Mouse (Mus musculus) stomach, postnatal 0 days (tissue): ENCODE measurements around the gene Tmem248. TPM values are rescaled to one million over a fixed set of nuclear protein-coding genes. Genes with fewer than 3 reads are reported as not detected.

Experiments
- ATAC-seq: fragments of 200-750 bp; cut with Nextera tagmentation; 2 replicates; pipeline ENCODE4 v1.8.0; 2017; ENCODE audit not compliant: low FRiP score, low TSS enrichment
- DNase-seq: peaks from one replicate; pipeline ENCODE4 v3.0.0-alpha.2; 2016; ENCODE audit warnings: low spot score
- H3K27ac ChIP-seq: fragments of 300-500 bp; sonication (generic); replicated peaks from 2 replicates; pipeline ENCODE4 v1.5.1; 2014; ENCODE audit warnings: mild to moderate bottlenecking, control low read depth
- H3K27me3 ChIP-seq: fragments of 300-500 bp; sonication (generic); 2 replicates; pipeline ENCODE4 v1.6.1; 2014; ENCODE audit warnings: low read length; ENCODE audit not compliant: control insufficient read depth, insufficient read depth
- H3K36me3 ChIP-seq: fragments of 300-500 bp; sonication (generic); 2 replicates; pipeline ENCODE4 v1.6.1; 2014; ENCODE audit warnings: low read length, mixed read lengths; ENCODE audit not compliant: control insufficient read depth, insufficient read depth
- H3K4me1 ChIP-seq: fragments of 300-500 bp; sonication (generic); replicated peaks from 2 replicates; pipeline ENCODE4 v1.6.1; 2014; ENCODE audit warnings: antibody characterized with exemption; ENCODE audit not compliant: control insufficient read depth, insufficient read depth
- H3K4me2 ChIP-seq: fragments of 300-500 bp; sonication (generic); replicated peaks from 2 replicates; pipeline ENCODE4 v1.6.1; 2014; ENCODE audit warnings: low read depth, mild to moderate bottlenecking, control low read depth, moderate library complexity
- H3K4me3 ChIP-seq: fragments of 300-500 bp; sonication (generic); 2 replicates; pipeline ENCODE4 v1.5.1; 2014; ENCODE audit warnings: low read depth, low read length, control low read depth
- H3K9ac ChIP-seq: fragments of 300-500 bp; sonication (generic); 2 replicates; pipeline ENCODE4 v1.6.1; 2014; ENCODE audit warnings: mild to moderate bottlenecking, low read length, control low read depth, mixed read lengths
- H3K9me3 ChIP-seq: fragments of 300-500 bp; sonication (generic); 2 replicates; pipeline ENCODE4 v1.6.1; 2016; ENCODE audit warnings: low read length; ENCODE audit not compliant: control insufficient read depth
- CTCF ChIP-seq: IDR thresholded peaks from 2 replicates; pipeline ENCODE4 v1.5.1; 2016; ENCODE audit warnings: antibody characterized with exemption, low read depth, mild to moderate bottlenecking, moderate library complexity
- EP300 ChIP-seq: optimal IDR thresholded peaks from 2 replicates; pipeline ENCODE3; 2016; ENCODE audit warnings: antibody characterized with exemption
- WGBS: fragments of 180-500 bp; shearing (Covaris S2); extraction: QIAGEN DNeasy Blood & Tissue Kit; methylation state at CpG from one replicate; pipeline ENCODE4 v1.1.7; 2014; 5-methylcytosine and 5-hydroxymethylcytosine counted together
- polyA plus RNA-seq: library from polyadenylated mRNA; unstranded; fragments of >200 nt; fragmentation: Nextera tagmentation; extraction: Ambion mirVana; gene quantifications from 2 replicates; pipeline ENCODE4 v1.2.1, GENCODE M21; 2015

The Tmem248 gene
- polyA plus RNA-seq, 1 experiment from 2014 or later = 33.2 TPM

- DNase-seq = no peak
- no peak for ATAC-seq
- Histone ChIP-seq H3K9ac (no peak overlapping the region), H3K27me3 (no peaks in the 10 kb centered on the region), H3K4me2 (no peak overlapping the region), H3K4me1 (no peaks in the 10 kb centered on the region), H3K36me3 (peaks cover 10% of the 10 kb centered on the region), H3K4me3 (no peak overlapping the region), H3K27ac (no peak overlapping the region), H3K9me3 (no peaks in the 10 kb centered on the region)
- TF ChIP-seq CTCF (no peak), EP300 (no peak)
- 77% methylated on average over 7 of the region's 7 CpGs for WGBS
Observed at GRCm38 (mm10) chr5:130278011-130278472, 61.2 kb downstream of the Tmem248 start.

DNA sequence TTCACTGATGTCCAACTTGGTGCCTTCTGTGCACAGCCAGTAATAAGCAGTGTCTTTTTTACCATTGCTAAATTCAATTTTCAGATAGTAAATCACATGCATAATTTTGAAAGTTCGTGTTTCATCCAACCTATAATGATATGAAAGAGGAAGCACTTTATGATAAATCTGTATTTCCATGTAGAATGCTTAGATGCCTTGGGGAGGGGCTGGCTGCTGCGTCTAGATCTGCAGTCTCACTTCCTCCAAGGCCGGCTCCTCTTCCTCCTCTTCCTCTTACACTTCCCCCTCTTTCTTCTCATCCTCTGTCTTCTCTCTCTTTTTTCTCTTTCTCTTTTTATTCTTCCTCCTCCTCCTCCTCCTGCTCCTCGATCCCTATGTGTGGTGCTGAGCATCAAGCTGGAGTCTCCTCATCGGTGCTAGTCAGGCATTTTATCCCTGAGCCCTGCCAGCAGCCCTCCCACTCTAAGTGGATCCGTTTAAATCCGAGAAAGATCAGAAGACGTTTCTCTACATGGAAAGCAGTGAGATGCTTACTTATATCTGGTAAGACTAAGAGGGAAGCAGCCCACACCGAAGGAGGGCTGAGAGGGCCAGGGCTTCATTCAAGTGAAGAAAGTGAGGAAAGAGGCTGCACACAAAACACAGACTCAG, 66.3 kb downstream of the Tmem248 start:
- H3K27me3 ChIP-seq = no peaks in the 10 kb centered on the region
- no peak overlapping the region for H3K27ac ChIP-seq
- WGBS = 95% methylated on average over 9 of the region's 9 CpGs
- no peaks in the 10 kb centered on the region for H3K9me3 ChIP-seq
- no peak for ATAC-seq
- no peak for TF ChIP-seq EP300
- no peak for TF ChIP-seq CTCF
- H3K9ac ChIP-seq = no peak overlapping the region
- no peak for DNase-seq
- H3K4me3 ChIP-seq = no peak overlapping the region
- H3K4me2 ChIP-seq = no peak overlapping the region
- peaks cover 17% of the 10 kb centered on the region for H3K36me3 ChIP-seq
- no peaks in the 10 kb centered on the region for H3K4me1 ChIP-seq

DNA sequence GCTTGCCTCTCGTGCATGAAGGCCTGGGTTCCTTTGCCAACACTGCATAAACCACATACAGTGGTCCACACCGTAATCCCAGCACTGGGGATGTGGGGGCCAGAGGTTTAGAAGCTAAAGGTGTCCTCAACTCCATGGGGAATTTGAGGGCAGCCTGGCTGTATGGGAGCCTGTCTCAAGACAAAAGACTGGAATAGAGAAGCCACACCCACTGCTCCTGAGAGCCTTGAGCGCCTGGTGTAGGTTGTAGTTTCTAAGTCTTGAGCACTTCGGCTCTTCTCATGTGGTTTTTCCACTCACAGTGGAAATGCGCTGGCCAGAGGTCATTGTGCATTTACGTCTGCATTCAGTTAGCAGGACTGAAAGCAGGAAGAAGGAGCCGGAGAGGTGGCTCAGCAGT, 71.2 kb downstream of the Tmem248 start:
- TF ChIP-seq EP300 (no peak), CTCF (no peak)
- Histone ChIP-seq H3K4me2 (no peak overlapping the region), H3K9ac (no peak overlapping the region), H3K36me3 (peaks cover 9% of the 10 kb centered on the region; the same call in 1 of the 2 replicates), H3K27me3 (no peaks in the 10 kb centered on the region), H3K4me3 (no peak overlapping the region), H3K4me1 (no peaks in the 10 kb centered on the region), H3K9me3 (no peaks in the 10 kb centered on the region), H3K27ac (no peak overlapping the region)
- ATAC-seq (no peak), DNase-seq (no peak)
- WGBS = 92% methylated on average over 7 of the region's 7 CpGs

DNA sequence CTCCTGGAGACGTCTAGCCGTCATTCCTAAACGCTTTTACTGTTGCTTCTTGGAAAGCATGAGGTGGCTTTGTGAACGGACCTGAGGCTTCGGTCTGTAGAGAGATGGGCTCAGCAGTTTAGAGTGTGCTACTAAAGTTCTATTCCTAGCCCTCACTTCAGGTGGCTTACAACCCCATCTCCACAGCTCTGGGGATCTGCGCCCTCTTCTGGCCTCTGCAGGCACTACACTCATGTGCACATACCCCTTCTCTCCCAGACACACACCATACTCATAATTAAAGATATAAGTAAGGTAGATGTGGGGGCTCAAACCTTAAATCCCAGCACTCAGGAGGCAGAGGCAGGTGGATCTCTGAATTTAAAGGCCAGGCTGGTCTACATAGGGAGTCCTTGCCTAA, 73.4 kb downstream of the Tmem248 start:
- no peak overlapping the region for H3K27ac ChIP-seq
- 98% methylated on average over 6 of the region's 6 CpGs for WGBS
- peaks cover 3% of the 10 kb centered on the region; the same call in 1 of the 2 replicates for H3K36me3 ChIP-seq
- H3K27me3 ChIP-seq = no peaks in the 10 kb centered on the region
- no peaks in the 10 kb centered on the region for H3K4me1 ChIP-seq
- H3K4me2 ChIP-seq = no peak overlapping the region
- no peak for TF ChIP-seq EP300
- TF ChIP-seq CTCF = peak; percentile 24
- H3K9me3 ChIP-seq = no peaks in the 10 kb centered on the region
- H3K4me3 ChIP-seq = no peak overlapping the region
- no peak overlapping the region for H3K9ac ChIP-seq
- ATAC-seq (no peak), DNase-seq (no peak)

DNA sequence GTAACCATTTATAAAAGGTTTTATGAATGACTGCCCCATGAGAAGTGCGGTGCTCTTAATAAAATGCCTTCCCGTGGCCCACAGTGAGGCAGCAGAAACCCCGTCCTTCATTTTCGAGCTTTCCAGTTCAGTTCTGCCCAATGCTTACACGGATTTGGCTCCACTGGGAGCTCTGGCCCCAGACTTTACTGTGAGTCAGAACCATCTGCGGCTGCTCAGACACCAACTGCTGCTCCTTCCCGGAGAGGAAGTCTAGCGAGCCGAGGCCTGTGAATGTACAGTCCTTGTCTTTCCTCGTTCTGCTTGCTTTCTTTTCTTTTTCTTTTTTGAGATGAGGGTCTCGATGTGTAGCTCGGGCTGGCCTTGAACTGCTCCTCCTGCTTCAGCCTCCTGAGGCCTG, 73.9 kb downstream of the Tmem248 start:
- TF ChIP-seq EP300 (no peak), CTCF (no peak)

GRCm38 (mm10) chr5:130292976-130293375, 76.1 kb downstream of the Tmem248 start:
- DNase-seq = no peak
- Histone ChIP-seq H3K9me3 (no peaks in the 10 kb centered on the region), H3K9ac (no peak overlapping the region), H3K4me3 (no peak overlapping the region), H3K4me1 (no peaks in the 10 kb centered on the region), H3K4me2 (no peak overlapping the region), H3K27me3 (no peaks in the 10 kb centered on the region), H3K36me3 (peaks cover 3% of the 10 kb centered on the region), H3K27ac (no peak overlapping the region)
- ATAC-seq = no peak
- TF ChIP-seq CTCF (no peak), EP300 (no peak)
- WGBS = 84% methylated on average over 4 of the region's 4 CpGs

More for the DNA sequence above, 73.9 kb downstream of the Tmem248 start:
- DNase-seq = no peak
- Histone ChIP-seq H3K9me3 (no peaks in the 10 kb centered on the region), H3K4me1 (no peaks in the 10 kb centered on the region), H3K9ac (no peak overlapping the region), H3K4me3 (no peak overlapping the region), H3K27ac (no peak overlapping the region), H3K36me3 (peaks cover 3% of the 10 kb centered on the region; the same call in 1 of the 2 replicates), H3K4me2 (no peak overlapping the region), H3K27me3 (no peaks in the 10 kb centered on the region)
- 93% methylated on average over 12 of the region's 12 CpGs for WGBS
- ATAC-seq = no peak

Other genes with a start within 250 kb of the Tmem248 start
- gene Gusb, start 214.0 kb upstream of the Tmem248 start, polyA plus RNA-seq = 32.0 and 33.9 TPM in 2 replicates
- gene Asl, start 187.8 kb upstream of the Tmem248 start, polyA plus RNA-seq = 27.3 and 36.1 TPM in 2 replicates
- 26.0 and 26.4 TPM in 2 replicates for gene Crcp, start 187.8 kb upstream of the Tmem248 start, polyA plus RNA-seq
- gene Tpst1, start 143.8 kb upstream of the Tmem248 start, polyA plus RNA-seq = 44.5 and 47.3 TPM in 2 replicates
- gene Kctd7, start 72.2 kb upstream of the Tmem248 start, polyA plus RNA-seq = 2.3 and 2.4 TPM in 2 replicates
- gene Rabgef1, start 45.3 kb upstream of the Tmem248 start, polyA plus RNA-seq = 33.0 and 33.6 TPM in 2 replicates
- 72.0 and 76.2 TPM in 2 replicates for gene Sbds, start 38.4 kb downstream of the Tmem248 start, polyA plus RNA-seq
- gene Tyw1, start 38.5 kb downstream of the Tmem248 start, polyA plus RNA-seq = 12.6 and 13.8 TPM in 2 replicates
- 0.11 and 0.25 TPM in 2 replicates for gene Caln1, start 152.4 kb downstream of the Tmem248 start, polyA plus RNA-seq
- not detected in 2 replicates for gene A330070K13Rik, start 167.6 kb downstream of the Tmem248 start, polyA plus RNA-seq